Mouse (Mus musculus) ES-Bruce4 (cell line): Measurements from ENCODE around the gene Hoxc9. TPM values are rescaled to one million over a fixed set of nuclear protein-coding genes. Genes with fewer than 3 reads are reported as not detected.

Experiments
- H3K27ac ChIP-seq: 2 replicates; pipeline ENCODE4 v1.5.1; 2012; ENCODE audit warnings: low read length, inconsistent platforms; ENCODE audit not compliant: insufficient read depth
- H3K27me3 ChIP-seq: 2 replicates; pipeline ENCODE4 v1.6.1; 2012; ENCODE audit warnings: mild to moderate bottlenecking, low read length, inconsistent platforms; ENCODE audit not compliant: control insufficient read depth, poor library complexity, insufficient read depth, severe bottlenecking
- H3K36me3 ChIP-seq: 2 replicates; pipeline ENCODE4 v1.6.1; 2012; ENCODE audit warnings: inconsistent platforms, mild to moderate bottlenecking, low read length, moderate library complexity; ENCODE audit not compliant: control insufficient read depth, poor library complexity, insufficient read depth, severe bottlenecking
- H3K4me1 ChIP-seq: one replicate; pipeline ENCODE4 v1.8.1; 2011; ENCODE audit warnings: low read length; ENCODE audit not compliant: control insufficient read depth, insufficient read depth
- H3K4me3 ChIP-seq: 2 replicates; pipeline ENCODE4 v1.5.1; 2011; ENCODE audit warnings: low read depth, mild to moderate bottlenecking, low read length
- H3K9ac ChIP-seq: 2 replicates; pipeline ENCODE4 v1.6.1; 2012; ENCODE audit warnings: low read depth, mild to moderate bottlenecking, inconsistent platforms; ENCODE audit not compliant: poor library complexity, severe bottlenecking
- H3K9me3 ChIP-seq: replicated peaks from 2 replicates; pipeline ENCODE4 v1.6.1; 2012; ENCODE audit warnings: mild to moderate bottlenecking, low read length, inconsistent platforms; ENCODE audit not compliant: control insufficient read depth, poor library complexity, insufficient read depth, severe bottlenecking
- CTCF ChIP-seq: IDR thresholded peaks from one replicate; pipeline ENCODE4 v1.8.1; 2011; ENCODE audit warnings: low read depth, low read length
- EP300 ChIP-seq: IDR thresholded peaks from 2 replicates; pipeline ENCODE4 v1.6.1; 2011; ENCODE audit warnings: low read depth, low read length; ENCODE audit not compliant: insufficient read depth
- POLR2A ChIP-seq: IDR thresholded peaks from one replicate; pipeline ENCODE4 v1.8.1; 2011; ENCODE audit warnings: low read length; ENCODE audit not compliant: insufficient read depth
- polyA plus RNA-seq: library from polyadenylated mRNA; stranded (reverse); fragments of >200 nt; gene quantifications from 2 replicates; pipeline ENCODE4 v1.2.4, GENCODE M21; 2011; ENCODE audit warnings: low read depth; ENCODE audit not compliant: missing spikeins, insufficient read depth, insufficient read length

The Hoxc9 gene
- polyA plus RNA-seq, 1 experiment: not detected

- Histone ChIP-seq H3K4me1 (no peaks in the 10 kb centered on the region), H3K9ac (no peak within 1 kb of the TSS), H3K9me3 (no peaks in the 10 kb centered on the region), H3K27me3 (peaks cover 41% of the 10 kb centered on the region), H3K27ac (no peak within 1 kb of the TSS), H3K36me3 (no peaks in the 10 kb centered on the region), H3K4me3 (no peak within 1 kb of the TSS)
- TF ChIP-seq EP300: no peak
- TF ChIP-seq POLR2A: no peak
- no peak for TF ChIP-seq CTCF
These were observed 42.4 kb downstream of the Hoxc9 start, which contains the start of gene Hoxc4 for GRCm38 (mm10) chr15:103018636-103019035. Hoxc4 (plus strand) TSS chr15:103018934.

GRCm38 (mm10) chr15:103020899-103021418 is 44.7 kb downstream of the Hoxc9 start:
- no peaks in the 10 kb centered on the region for H3K4me1 ChIP-seq
- no peak overlapping the region for H3K4me3 ChIP-seq
- no peaks in the 10 kb centered on the region for H3K9me3 ChIP-seq
- no peaks in the 10 kb centered on the region for H3K36me3 ChIP-seq
- no peak overlapping the region for H3K9ac ChIP-seq
- H3K27ac ChIP-seq: no peak overlapping the region
- H3K27me3 ChIP-seq: peaks cover 29% of the 10 kb centered on the region
- TF ChIP-seq CTCF: no peak
- no peak for TF ChIP-seq EP300
- no peak for TF ChIP-seq POLR2A

- Histone ChIP-seq H3K4me1 (no peaks in the 10 kb centered on the region), H3K27me3 (peaks cover 26% of the 10 kb centered on the region), H3K9ac (no peak overlapping the region), H3K9me3 (no peaks in the 10 kb centered on the region), H3K4me3 (no peak overlapping the region), H3K36me3 (no peaks in the 10 kb centered on the region), H3K27ac (no peak overlapping the region)
- TF ChIP-seq EP300: no peak
- TF ChIP-seq POLR2A: no peak
- no peak for TF ChIP-seq CTCF
These were observed 45.3 kb downstream of the Hoxc9 start for GRCm38 (mm10) chr15:103021544-103021943.

GRCm38 (mm10) chr15:103024131-103024530 is 47.9 kb downstream of the Hoxc9 start:
- no peak overlapping the region for H3K27ac ChIP-seq

GRCm38 (mm10) chr15:103027266-103028235 is 51.3 kb downstream of the Hoxc9 start:
- H3K27ac ChIP-seq: no peak overlapping the region
- peaks cover 18% of the 10 kb centered on the region for H3K27me3 ChIP-seq
- H3K36me3 ChIP-seq: no peaks in the 10 kb centered on the region
- peak overlapping the region; percentile 7; the same call in 1 of the 2 replicates for H3K4me3 ChIP-seq
- TF ChIP-seq CTCF: no peak
- no peak for TF ChIP-seq POLR2A
- no peak for TF ChIP-seq EP300
- no peaks in the 10 kb centered on the region for H3K9me3 ChIP-seq
- H3K4me1 ChIP-seq: no peaks in the 10 kb centered on the region
- H3K9ac ChIP-seq: 0 out of 2 replicates have a peak overlapping the region, but pooled peaks have one; percentile 19

More at GRCm38 (mm10) chr15:103024131-103024530, 47.9 kb downstream of the Hoxc9 start:
- no peaks in the 10 kb centered on the region for H3K9me3 ChIP-seq
- no peak overlapping the region for H3K4me3 ChIP-seq
- H3K27me3 ChIP-seq: peaks cover 22% of the 10 kb centered on the region
- H3K4me1 ChIP-seq: no peaks in the 10 kb centered on the region
- no peaks in the 10 kb centered on the region for H3K36me3 ChIP-seq
- no peak overlapping the region for H3K9ac ChIP-seq
- TF ChIP-seq EP300 (no peak), CTCF (no peak), POLR2A (no peak)
